Mouse (Mus musculus) B cell, adult 2 months (primary cell): ENCODE results near the gene Hs3st3a1.

Source experiments
- DNase-seq, 2 experiments: peaks; one replicate each; pipeline ENCODE4 v3.0.0; 2022

Hs3st3a1 gene

GRCm38 (mm10) chr11:64489587-64490433 lies 54.7 kb downstream of the Hs3st3a1 start:
- DNase-seq: no peak

DNA sequence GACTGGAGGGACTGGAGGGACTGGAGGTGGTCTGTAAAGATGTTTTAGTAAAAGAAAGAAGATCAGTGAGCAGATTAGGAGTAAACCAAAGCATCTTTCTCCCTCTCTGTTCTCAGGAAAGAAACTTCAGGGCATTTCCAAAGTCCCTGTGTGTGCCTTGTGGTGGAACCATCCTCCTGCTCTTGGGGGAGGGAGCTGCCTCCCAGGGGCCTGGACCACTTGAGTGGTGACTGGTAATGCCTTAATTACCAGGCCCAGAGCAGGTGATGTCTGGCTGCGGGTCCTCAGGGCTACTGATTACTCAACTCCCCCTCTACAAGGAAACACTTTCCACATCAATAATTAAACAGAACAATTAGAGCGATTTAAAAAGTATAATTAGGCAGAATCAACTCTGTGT lies 59.3 kb downstream of the Hs3st3a1 start:
- DNase-seq: no peak

GRCm38 (mm10) chr11:64495935-64496334 lies 60.8 kb downstream of the Hs3st3a1 start:
- DNase-seq: no peak

GRCm38 (mm10) chr11:64496677-64497076 lies 61.5 kb downstream of the Hs3st3a1 start:
- no peak for DNase-seq

DNA sequence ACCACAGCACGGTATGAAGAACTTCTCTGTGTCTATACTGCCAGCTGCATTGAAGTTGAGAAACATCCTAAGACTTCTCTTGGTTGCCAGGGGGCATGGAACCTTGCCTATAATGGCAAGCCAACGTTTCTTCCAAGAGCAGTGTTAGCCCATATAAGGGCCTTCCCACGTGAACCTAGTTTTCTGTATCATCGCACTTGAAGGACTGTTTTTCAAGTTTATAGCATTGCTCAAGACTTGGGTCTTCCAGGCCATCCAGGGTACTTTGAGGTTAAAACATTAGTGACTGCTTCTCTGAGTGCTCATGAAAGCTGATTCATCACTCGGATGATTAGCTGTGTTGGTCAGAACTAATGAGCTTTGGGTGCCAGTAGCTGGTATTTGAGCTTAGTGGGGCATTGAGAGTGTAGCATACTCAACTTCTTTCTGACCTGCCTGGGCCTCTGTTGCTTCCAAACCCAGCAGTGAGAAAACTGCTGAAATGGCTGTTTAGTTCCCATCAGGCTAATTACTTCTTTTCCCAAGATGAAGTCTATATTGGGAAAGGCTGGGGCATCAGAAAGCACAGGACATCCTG lies 65.5 kb downstream of the Hs3st3a1 start:
- DNase-seq: no peak

DNA sequence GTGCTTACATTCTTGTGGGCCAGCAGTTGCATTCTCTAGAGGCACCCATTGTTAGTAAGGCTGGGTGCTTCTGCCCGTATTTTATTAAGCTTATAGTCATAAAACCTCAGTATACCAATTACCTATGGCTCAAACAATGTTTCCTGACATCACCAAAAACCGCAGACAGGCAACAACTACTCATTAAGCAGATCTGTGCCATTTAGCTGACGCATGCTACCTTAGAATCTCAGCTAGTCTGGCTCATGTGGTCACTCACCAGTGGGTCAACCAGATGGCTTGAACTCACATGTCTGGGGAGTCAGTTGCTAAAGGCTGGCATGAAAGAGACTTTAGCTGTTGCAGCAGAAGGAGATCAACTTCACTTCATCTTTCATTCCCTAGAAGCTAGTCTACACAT lies 67.9 kb downstream of the Hs3st3a1 start:
- no peak for DNase-seq

DNA sequence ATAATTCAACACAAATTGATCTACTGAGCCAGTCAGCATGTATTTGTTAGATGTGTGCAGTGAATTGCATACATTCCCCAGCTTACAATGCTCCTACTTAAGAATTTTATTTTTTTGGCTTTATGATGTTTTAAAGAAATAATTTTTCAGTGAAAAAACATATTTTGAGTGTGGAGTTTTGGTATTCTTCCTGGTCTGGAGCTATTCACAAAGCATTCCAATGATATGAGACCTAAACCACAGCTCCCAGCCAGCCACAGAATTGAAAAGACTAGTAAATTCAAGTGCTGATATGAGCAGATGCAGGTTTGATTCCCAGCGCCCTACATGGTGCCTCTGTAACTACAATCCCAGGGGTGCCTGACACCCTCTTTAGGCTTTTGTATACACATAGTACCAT lies 70.8 kb downstream of the Hs3st3a1 start:
- DNase-seq: no peak

DNA sequence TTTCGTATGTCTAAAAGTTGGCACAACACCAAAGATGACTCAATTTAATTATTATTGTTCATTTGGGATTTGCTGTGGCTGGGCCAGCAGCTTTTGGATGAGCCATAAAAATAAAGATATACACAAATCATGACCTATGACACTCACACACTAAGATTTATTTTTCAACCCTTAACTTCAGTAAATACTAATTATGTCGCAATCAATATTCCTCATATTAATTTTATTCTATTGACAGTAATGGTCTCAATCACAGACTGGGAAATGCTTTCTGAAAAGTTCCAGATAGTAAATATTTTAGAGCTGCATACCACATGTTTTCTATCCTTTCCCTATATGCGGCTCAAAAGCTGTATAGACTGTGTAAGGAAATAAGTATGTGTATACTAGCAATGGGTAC lies 71.9 kb downstream of the Hs3st3a1 start:
- DNase-seq: no peak

- DNase-seq: no peak
These were observed 74.0 kb downstream of the Hs3st3a1 start for GRCm38 (mm10) chr11:64509106-64509505.

GRCm38 (mm10) chr11:64512301-64512700 lies 77.2 kb downstream of the Hs3st3a1 start:
- DNase-seq: no peak

DNA sequence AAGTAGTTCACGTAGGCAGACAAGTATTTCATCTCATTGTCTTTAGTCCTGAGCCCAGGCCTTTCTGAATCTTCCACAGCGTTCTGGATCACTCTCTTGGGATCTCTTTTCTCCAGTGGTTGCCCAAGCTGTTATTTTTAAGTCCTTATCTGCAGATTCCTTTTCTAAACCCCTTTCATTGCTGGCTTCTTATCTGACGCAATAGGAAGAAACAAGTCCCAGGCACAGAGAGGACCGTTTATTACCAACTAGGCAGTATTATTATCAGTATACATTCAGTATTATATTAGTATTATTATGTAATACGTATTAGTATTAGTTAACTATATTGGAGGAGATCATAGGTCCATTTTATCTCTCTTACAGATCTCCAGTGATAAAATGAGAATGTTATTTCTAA lies 78.3 kb downstream of the Hs3st3a1 start:
- no peak for DNase-seq

- no peak for DNase-seq
These were observed 81.8 kb downstream of the Hs3st3a1 start for GRCm38 (mm10) chr11:64516712-64517589.

- no peak for DNase-seq
These were observed 83.2 kb downstream of the Hs3st3a1 start for GRCm38 (mm10) chr11:64518146-64518841.

DNA sequence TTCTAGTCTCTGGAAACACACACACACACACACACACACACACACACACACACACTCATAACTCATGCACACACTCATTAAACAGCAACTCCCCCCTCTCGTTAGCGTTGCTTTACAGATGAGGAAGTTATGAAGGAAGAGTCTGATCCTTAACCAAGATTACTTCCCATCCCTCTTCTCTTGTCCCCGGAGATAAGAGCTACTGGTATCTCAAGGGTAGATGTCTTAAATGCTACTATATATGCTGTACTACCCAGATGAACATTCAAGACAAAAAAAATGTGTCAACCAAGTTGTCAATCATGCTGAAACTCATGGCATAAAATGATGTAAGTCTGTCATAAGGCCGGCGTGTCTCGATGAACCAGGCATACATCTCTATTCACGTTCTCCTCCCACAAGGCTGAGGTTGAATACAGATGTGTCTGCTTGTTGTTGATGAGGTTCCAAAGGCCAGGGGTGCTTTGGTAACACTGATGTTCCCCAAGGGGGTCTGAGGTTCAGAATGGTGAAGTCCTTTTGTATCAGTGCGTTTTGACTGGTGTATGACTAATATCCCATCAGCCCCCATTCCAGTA lies 89.0 kb downstream of the Hs3st3a1 start:
- DNase-seq: no peak

DNA sequence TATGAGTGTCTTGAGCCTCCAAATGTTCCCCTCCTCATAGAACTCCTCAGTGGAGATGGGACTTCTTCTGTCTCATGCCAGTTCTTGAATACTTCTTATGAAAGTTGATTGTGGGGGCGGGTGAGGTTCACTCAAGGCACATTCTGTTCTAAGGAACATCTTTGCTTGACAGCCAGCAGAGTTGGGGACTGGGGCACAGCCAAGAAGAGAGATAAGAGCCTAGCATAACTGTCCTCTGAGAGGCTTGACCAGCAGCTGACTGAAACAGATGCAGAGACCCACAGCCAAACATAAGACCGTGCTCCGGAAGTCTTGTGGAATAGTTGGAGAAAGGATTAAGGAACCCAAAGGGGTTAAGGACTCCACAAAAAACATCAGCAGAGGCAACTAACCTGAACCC lies 102.1 kb downstream of the Hs3st3a1 start:
- no peak for DNase-seq

DNA sequence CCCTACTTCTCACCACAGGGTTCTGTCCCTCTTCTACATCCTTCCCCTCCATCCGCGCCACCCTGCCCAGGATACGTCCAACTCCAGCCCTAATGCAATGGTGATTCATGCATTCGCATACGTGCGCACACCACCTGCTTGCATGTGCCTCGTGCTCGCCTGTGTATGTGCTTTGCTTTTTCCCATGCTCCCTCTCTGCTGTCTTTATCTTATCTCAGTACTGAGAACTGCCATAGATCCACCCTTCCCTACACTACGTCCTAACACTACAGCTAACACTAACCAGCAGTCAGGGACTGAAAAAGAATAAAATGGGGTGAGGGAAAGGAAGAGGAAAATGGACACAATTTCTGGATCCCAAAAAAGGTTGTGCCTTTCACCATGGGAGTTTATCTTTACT lies 106.7 kb downstream of the Hs3st3a1 start:
- no peak for DNase-seq

DNA sequence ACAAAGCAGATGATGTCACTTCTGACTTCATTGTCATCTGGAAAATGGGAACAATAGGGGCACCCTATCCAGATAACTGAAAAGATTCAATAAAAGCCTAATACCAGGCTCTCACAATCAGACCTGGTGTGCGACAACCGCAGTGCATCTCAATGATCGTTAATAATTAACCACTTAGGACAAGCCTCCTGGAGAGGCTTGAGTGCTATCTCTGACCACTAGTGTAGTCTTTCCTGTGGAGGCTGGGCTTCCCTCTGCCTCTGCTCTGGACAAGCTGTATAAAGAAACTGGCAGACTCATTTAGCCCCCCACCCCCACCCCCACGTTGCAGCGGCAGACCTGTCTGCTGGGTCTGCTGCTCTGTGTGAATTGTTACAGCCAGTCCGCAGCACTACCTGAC lies 107.2 kb downstream of the Hs3st3a1 start:
- DNase-seq: no peak

DNA sequence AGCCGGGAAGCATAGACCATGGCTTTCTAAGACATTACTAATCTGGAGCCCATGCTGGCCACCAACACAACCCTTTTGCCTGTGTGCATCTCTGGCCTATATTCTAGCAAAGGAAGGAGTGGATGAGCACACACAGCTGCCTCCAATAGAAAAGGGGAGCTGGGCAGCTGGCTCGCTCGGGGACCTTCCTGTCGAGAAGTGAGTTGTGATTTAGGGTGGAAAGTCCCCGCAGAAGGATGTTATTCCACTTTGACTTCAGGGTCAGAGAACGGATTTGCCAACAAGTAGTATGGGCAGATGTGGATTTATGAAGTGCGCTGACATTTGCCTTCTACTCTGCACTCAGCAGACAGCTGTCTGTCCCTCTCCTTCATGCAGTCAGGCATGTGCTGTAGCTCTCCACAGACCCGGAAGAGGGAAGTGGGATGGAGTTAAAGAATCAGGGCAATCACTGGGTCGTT lies 108.1 kb downstream of the Hs3st3a1 start:
- DNase-seq: no peak

- DNase-seq: no peak
These were observed 109.1 kb downstream of the Hs3st3a1 start for GRCm38 (mm10) chr11:64544236-64544635.

DNA sequence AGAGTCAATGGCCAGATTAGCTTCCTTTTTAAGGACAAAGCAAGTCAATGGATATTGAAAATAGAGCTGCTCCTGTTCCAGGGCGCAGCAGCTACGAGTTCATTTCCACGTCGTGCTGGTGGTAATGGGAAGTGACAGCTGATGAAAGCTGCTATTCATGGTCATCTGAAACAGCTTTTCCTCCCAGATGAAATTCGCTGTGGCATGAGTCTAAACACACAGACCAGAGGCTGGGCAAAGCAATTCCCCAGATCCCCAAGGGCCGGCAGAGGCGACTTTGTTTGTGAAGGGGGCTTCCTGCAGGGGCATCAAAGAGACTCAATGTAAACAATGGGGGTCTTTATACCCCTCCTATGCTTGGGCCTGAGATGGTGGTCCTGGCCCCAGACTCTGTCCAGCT lies 114.2 kb downstream of the Hs3st3a1 start:
- no peak for DNase-seq

- no peak for DNase-seq
These were observed 114.8 kb downstream of the Hs3st3a1 start for GRCm38 (mm10) chr11:64549955-64550354.

- no peak for DNase-seq
These were observed 123.2 kb downstream of the Hs3st3a1 start for GRCm38 (mm10) chr11:64558282-64558681.

DNA sequence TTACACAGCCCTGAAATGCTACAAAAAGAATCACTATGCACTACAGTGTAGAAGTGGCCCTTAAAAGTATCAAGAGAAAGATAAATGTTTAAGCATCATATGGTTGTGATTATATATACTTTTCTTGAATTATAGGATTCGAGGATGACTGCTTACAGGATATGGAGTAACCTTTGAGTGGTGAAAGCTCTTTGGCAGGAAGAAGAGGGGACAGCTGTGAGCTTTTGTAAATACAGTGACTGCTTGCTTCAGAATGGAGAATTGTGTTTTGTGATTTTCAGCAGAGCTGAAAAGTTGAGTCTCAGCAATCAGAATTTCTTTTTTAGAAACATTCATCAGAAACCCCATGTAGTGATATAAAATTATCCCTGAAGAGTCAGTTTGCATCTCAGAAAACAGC lies 124.3 kb downstream of the Hs3st3a1 start:
- DNase-seq: no peak
